Mouse (Mus musculus) thymus, postnatal 25 days (tissue): ENCODE results near the gene BC037034.
"Not testable (repeated sequence)": the region's sequence is repeated elsewhere in the genome, so short reads cannot be mapped to it uniquely, and the experiment has no call there.

Source experiments
- DNase-seq: peaks from one replicate; pipeline ENCODE4 v3.0.0; 2022

Gene BC037034

DNA sequence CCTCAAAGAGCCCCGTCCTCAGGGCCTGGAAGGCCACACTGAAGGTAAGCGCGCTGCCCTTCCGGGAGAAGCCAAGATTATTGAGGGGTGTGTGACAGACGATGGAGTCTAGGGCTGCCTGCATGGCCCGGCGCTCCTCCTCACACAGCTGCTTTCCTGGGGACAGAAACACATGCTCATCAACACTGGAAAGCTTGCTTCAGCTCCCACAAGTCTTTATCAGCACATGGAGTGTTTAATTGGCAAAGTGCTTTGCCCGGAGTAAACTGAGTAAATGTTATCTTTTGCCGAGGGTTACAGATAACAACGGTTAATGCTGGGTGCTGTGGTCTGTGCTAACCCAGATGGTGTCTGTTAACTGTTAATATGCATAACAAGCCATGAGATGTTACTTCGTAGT is 3.0 kb downstream of the BC037034 start:
- no peak for DNase-seq

- DNase-seq = no peak
Observed at GRCm38 (mm10) chr5:138260051-138260450, 3.8 kb downstream of the BC037034 start.

- no peak for DNase-seq
Observed at GRCm38 (mm10) chr5:138258993-138259392, 4.8 kb downstream of the BC037034 start.

DNA sequence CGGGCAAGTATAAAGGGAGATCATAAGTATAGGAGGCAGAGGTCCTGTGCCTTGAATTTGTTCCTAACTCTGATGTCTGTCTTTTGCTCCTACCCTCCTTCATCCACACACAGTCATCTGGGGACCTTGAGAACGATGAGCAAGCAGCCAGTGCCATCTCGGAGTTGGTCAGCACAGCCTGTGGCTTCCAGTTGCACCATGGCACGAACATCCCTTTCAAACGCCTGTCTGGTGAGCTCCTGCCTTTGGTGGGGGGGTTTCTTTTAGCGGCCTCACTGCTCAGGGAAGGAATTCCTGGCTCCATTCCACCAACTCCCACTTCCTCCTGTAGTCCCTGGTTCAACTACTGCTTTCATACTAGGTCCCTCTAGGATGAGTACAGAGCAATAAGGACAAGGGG is 5.3 kb downstream of the BC037034 start:
- DNase-seq = no peak

DNA sequence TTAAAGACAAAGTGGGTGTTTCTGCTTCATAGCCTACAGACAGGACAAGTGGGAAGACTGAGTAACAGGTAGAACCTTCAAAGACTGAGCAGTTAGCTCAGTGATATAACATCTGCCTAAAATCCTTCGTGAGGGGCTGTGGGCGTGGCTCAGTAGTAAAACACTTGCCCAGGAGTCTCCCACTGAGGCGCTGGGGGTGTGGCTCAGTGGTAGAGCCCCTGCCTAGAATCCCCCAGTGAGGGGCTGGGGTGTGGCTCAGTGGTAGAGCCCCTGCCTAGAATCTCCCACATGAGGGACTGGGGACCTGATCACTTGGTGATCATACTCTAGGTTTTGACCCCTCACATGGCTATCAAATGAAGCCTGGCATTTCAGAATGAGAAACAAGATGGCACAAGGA is 5.8 kb downstream of the BC037034 start:
- DNase-seq = no peak

- no peak for DNase-seq
Observed at GRCm38 (mm10) chr5:138257585-138257978, 6.3 kb downstream of the BC037034 start.

DNA sequence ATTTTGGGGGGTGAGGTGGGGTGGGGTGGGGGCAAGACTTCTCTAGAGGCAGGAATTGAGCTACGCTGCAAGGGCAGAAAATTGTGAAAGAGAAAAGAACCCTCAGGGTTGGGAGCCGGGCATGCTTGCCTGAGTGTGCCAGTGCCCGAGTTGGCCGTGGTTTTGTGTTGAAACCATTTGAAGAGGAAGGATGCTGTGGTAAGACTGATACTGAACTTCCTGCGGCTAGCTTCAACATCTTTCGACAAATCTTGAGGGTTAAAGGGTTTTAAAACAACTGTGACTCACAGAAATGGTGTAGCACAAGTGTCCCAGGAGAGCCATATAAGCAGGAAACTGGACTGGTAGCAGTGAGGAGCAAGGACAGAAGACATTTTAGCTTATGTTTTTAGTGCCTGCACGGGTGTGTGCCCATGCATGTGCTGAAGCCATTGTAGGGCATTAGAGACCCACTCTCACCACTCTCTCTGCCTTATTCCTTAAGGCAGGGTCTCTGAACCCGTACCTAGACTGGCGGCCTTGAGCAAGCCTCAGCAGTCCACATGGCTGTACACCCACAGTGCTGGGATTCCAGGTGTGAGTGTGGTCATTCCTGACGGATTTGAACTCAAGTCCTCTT is 6.8 kb downstream of the BC037034 start:
- peak; percentile 32 for DNase-seq

- DNase-seq = no peak
Observed at GRCm38 (mm10) chr5:138256094-138256467, 7.8 kb downstream of the BC037034 start.

- peak; percentile 89 for DNase-seq
Observed at GRCm38 (mm10) chr5:138255353-138256093, 8.3 kb downstream of the BC037034 start, which contains the start of gene Lamtor4. Gene Lamtor4, plus strand, starts transcription at chr5:138255482.

DNA sequence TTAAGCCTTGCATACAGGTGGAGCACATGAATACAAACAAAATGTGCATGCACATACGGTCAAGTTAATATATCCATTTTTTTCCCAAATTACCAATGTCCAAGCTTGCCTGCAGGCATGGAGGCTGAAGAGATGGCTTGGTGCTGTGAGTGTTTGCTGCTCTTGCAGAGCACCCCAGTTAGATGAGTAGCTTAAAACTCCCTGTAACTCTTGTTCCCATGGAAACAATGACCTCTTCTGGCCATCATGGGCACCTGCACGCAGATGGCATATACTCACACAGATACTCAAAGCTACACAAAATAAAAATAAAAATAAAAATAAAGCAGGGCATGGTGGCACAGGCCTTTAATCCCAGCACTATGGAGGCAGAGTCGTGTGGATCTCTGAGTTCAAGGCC is 10.8 kb downstream of the BC037034 start:
- no peak for DNase-seq

GRCm38 (mm10) chr5:138251144-138251543 is 12.7 kb downstream of the BC037034 start:
- no peak for DNase-seq

GRCm38 (mm10) chr5:138241511-138241910 is 22.3 kb downstream of the BC037034 start:
- no peak for DNase-seq

DNA sequence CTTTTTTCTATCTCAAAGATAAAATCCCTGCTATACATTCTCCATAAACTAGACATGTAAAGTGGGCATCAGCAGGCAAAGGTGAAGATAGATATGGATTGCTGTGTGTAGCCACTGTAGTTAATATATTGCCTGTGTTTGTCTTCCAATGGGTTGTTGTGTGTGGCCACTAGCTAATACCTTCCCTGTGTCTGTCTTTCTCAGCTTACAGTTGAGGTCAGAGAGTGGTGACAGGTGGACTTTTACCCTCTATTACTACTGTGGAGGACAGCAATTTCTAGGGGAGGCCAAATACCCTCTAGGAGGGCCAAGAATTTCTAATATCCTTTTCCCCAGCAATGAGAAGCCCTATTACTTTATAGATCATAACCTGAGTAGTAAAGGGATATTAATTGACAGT is 29.6 kb downstream of the BC037034 start:
- no peak for DNase-seq

GRCm38 (mm10) chr5:138233778-138234177 is 30.1 kb downstream of the BC037034 start:
- DNase-seq = no peak

- no peak for DNase-seq
Observed at GRCm38 (mm10) chr5:138229511-138229910, 34.3 kb downstream of the BC037034 start.

DNA sequence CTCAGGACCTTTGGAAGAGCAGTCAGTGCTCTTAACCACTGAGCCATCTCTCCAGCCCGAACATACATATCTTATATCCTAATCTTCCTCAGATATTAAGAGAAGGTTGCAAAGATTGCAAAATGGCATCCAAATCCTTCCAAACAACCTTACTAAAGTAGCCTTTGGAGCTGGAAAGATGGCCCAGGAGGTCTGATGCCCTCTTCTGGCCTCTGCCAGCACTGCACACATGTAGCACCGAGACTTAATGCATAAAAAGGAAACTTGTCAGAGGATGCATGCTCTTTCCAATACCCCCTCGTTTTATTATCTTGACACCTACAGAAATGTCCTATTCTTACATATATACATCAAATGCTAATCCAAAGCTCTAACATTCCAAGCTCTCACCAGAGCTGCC is 35.8 kb downstream of the BC037034 start:
- DNase-seq = peak; percentile 52

GRCm38 (mm10) chr5:138227367-138227766 is 36.5 kb downstream of the BC037034 start:
- no peak for DNase-seq

DNA sequence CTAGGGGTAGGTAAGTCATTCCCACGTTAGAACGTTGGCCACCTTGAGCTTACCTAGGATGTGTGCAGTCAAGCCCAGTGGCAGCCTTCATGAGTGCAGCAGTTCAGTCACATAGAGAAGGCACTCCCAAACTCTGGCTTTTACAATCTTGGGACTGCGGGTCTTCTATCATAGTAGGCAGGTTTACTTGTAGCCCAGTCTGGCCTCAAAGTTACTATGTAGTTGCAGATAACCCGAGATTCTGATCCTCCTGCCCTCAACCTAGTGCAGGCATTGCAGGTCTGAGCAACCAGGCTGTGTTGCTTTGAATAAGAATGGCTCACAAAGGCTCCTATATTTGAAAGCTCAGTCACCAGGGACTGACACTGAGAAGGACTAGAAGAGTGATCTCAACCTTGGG is 37.3 kb downstream of the BC037034 start:
- DNase-seq = no peak

GRCm38 (mm10) chr5:138225700-138226099 is 38.1 kb downstream of the BC037034 start, which contains the start of gene Nxpe5:
Gene Nxpe5, plus strand, starts transcription at chr5:138225898.
- no peak for DNase-seq

DNA sequence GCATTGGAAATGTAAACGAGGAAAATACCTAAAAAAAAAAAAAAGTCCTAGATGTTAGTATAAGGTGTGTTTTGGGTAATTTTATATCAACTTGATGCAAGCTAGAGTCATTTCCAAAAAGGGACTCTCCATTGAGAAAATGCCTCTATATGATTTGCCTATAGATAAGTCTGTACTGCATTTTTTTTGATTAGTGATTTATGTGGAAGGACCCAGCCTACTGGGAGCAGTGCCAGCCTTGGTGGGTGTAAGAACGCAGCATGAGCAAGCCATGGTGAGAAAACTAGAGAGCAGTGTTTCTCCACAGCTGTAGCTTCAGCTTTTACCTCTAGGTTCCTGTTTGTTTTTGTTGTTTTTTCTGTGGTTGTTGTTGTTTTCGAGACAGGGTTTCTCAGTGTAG is 40.5 kb downstream of the BC037034 start:
- no peak for DNase-seq

- peak; percentile 84 for DNase-seq
Observed at GRCm38 (mm10) chr5:138222111-138222510, 41.7 kb downstream of the BC037034 start.

GRCm38 (mm10) chr5:138219864-138220263 is 44.0 kb downstream of the BC037034 start:
- DNase-seq = no peak

- not testable (repeated sequence) for DNase-seq
Observed at GRCm38 (mm10) chr5:138216632-138217031, 47.2 kb downstream of the BC037034 start.
